ENCODE assay signal across 9 mouse cellular contexts in the genomic region with DNA sequence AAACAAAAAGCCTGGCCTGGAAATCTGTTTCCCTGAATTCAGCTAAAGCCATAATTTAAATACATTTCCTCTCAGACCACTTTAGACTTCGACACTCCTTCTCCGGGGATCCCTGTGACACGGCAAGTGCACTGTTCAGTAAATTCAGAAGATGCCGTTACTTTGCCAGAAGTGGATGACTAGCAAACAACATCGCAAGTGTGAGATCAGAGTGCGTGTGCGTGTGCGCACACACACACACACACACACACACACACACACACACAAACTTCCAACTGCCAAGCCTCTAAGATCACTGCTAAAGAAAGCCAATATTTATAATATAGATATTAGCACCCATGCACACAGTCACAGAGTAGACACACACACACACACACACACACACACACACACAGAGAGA. TPM values are rescaled to one million over a fixed set of nuclear protein-coding genes. Genes with fewer than 3 reads are reported as not detected.
A peak's percentile ranks its signal among the peaks of the same experiment; 100 is the strongest.
DNase-seq lines count a peak whose midpoint lies in the region; ATAC-seq and TF ChIP-seq lines count a peak whose summit lies in the region.
"Had no signal": no experiment of that assay in that cellular context is flagged by ENCODE, and none has a peak within 500 bp of the region (broad histone marks: within the 10 kb centered on the region; RNA-seq: fewer than 3 reads in every experiment).

No protein-coding gene starts in this region.

- no peaks in the 10 kb centered on the region for H3K27me3 ChIP-seq in kidney, adult 2 months (replicated peaks; ENCODE audit: control insufficient read depth, insufficient read depth, low read length)
- no peaks in the 10 kb centered on the region for H3K27me3 ChIP-seq in CH12.LX (replicated peaks)
- H3K27me3 ChIP-seq in embryonic facial prominence, embryonic 13.5 days = no peaks in the 10 kb centered on the region

- H3K36me3 ChIP-seq in kidney, adult 2 months (ENCODE audit: control insufficient read depth, insufficient read depth, low read length) = no peaks in the 10 kb centered on the region
- H3K36me3 ChIP-seq in CH12.LX (replicated peaks in 1 of 2; ENCODE audit: control insufficient read depth in 1 of 2, insufficient read depth in 1 of 2, low read length in 1 of 2) = no peaks in the 10 kb centered on the region
- H3K36me3 ChIP-seq in embryonic facial prominence, embryonic 13.5 days = no peaks in the 10 kb centered on the region

- H3K9ac ChIP-seq in CH12.LX (ENCODE audit: insufficient read depth, low read depth) = peak overlapping the region; percentile 27
- peak overlapping the region; percentile 52; the same call in 1 of the 2 replicates for H3K9ac ChIP-seq in embryonic facial prominence, embryonic 13.5 days

- dilution Hi-C loops in CH12.LX (cut with MboI; ENCODE audit: extremely low pct_ligation_motif_present, extremely low pct_unique_long_range_greater_than_20kb, low sequenced_read_pairs) = no loop called here

- no peaks in the 10 kb centered on the region; the same call in 1 of the 2 replicates for H3K4me1 ChIP-seq in kidney, adult 2 months (ENCODE audit: control insufficient read depth, insufficient read depth, low read length)
- H3K4me1 ChIP-seq in CH12.LX (ENCODE audit: control insufficient read depth in 1 of 2, insufficient read depth in 2 of 2) = peaks cover 2 to 3% of the 10 kb centered on the region in 2 experiments; a peak in 2 of 4 replicates
- H3K4me1 ChIP-seq in embryonic facial prominence, embryonic 13.5 days = peaks cover 41% of the 10 kb centered on the region

- 39% methylated on average over 8 of the region's 8 CpGs for WGBS in kidney, adult 2 months
- 60% methylated on average over 8 of the region's 8 CpGs for WGBS in embryonic facial prominence, embryonic 13.5 days

- H3K4me3 ChIP-seq in kidney, adult 2 months (ENCODE audit: insufficient read depth, low read depth, low read length) = peak overlapping the region; percentile 18; the same call in 1 of the 2 replicates
- peak overlapping the region in 1 of 3 experiments; percentile 12 for H3K4me3 ChIP-seq in CH12.LX (replicated peaks in 1 of 3; ENCODE audit: low read depth in 2 of 3, low read length in 2 of 3, poor library complexity in 1 of 3)
- peak overlapping the region; percentile 32 for H3K4me3 ChIP-seq in embryonic facial prominence, embryonic 13.5 days

- H3K79me2 ChIP-seq in CH12.LX (replicated peaks; ENCODE audit: control insufficient read depth, extremely low read depth, insufficient read depth, poor library complexity, severe bottlenecking) = no peaks in the 10 kb centered on the region

- no peak overlapping the region for H3K27ac ChIP-seq in kidney, adult 2 months (ENCODE audit: insufficient read depth, low read depth, low read length)
- H3K27ac ChIP-seq in CH12.LX (ENCODE audit: insufficient read depth, low read depth) = no peak overlapping the region
- H3K27ac ChIP-seq in embryonic facial prominence, embryonic 13.5 days = peak overlapping the region; percentile 94

- in situ Hi-C loops in CH12.LX (cut with MboI; ENCODE audit: low pct_ligation_motif_present, low pct_unique_long_range_greater_than_20kb, low sequenced_read_pairs) = no loop called here

- H3K4me2 ChIP-seq in CH12.LX (ENCODE audit: insufficient read depth, low read depth, poor library complexity, severe bottlenecking) = peak overlapping the region; percentile 99
- peak overlapping the region; percentile 60 for H3K4me2 ChIP-seq in embryonic facial prominence, embryonic 13.5 days

- TF ChIP-seq CTCF in kidney, adult 2 months (conservative IDR thresholded peaks at IDR 0.05; ENCODE audit: insufficient read depth, insufficient read length, low read depth, low read length) = no peak
- TF ChIP-seq CTCF in CH12.LX (conservative IDR thresholded peaks at IDR 0.05 in 1 of 2, IDR thresholded peaks at IDR 0.05 in 1 of 2; ENCODE audit: low read depth in 2 of 2, low read length in 2 of 2) = no peak

- DNase-seq in kidney, adult 2 months = no peak
- no peak for DNase-seq in kidney, adult 9 months
- no peak for DNase-seq in CH12.LX (ENCODE audit: extremely low read depth)
- DNase-seq in B cell, adult 2 months = no peak
- no peak for DNase-seq in c-Kit-positive CD71-positive TER-119-positive erythroid progenitor cells, embryonic 14.5 days (ENCODE audit: low spot score)
- DNase-seq in layer of hippocampus, adult 9-11 months = no peak

- ATAC-seq in embryonic facial prominence, embryonic 13.5 days (ENCODE audit: insufficient number of reproducible peaks, insufficient read depth, low FRiP score, low TSS enrichment, low read depth) = no peak
- ATAC-seq in megakaryocyte progenitor cell, adult 5-6 weeks (replicated peaks; ENCODE audit: poor library complexity) = peak; percentile 16

- no peak for TF ChIP-seq EP300 in CH12.LX (IDR thresholded peaks at IDR 0.05; ENCODE audit: low read length)

- no peak for TF ChIP-seq POLR2A in kidney, adult 2 months (IDR thresholded peaks at IDR 0.05; ENCODE audit: low read depth, low read length)
- TF ChIP-seq POLR2A in CH12.LX (IDR thresholded peaks at IDR 0.05; ENCODE audit: low read depth, low read length) = no peak

- no peak for TF ChIP-seq RAD21 in CH12.LX (IDR thresholded peaks at IDR 0.05; ENCODE audit: low read depth, low read length)

- H3K9me3 ChIP-seq in CH12.LX (replicated peaks; ENCODE audit: low read length) = no peaks in the 10 kb centered on the region
- H3K9me3 ChIP-seq in embryonic facial prominence, embryonic 13.5 days = no peaks in the 10 kb centered on the region
- H3K9me3 ChIP-seq: megakaryocyte, embryonic 14.5 days had no signal

TF ChIP-seq in CH12.LX, 34 proteins besides CTCF, POLR2A, EP300 and RAD21:
- TF ChIP-seq MXI1 (IDR thresholded peaks at IDR 0.05; ENCODE audit: low read depth, low read length) = 0 out of 2 replicates have a peak, but pooled peaks have one; percentile 10
- TF ChIP-seq BHLHE40 (IDR thresholded peaks at IDR 0.05; ENCODE audit: low read depth, low read length) = no peak

RNA-seq across cellular contexts. Expression of a gene that starts 3.7 kb away (rescaled TPM):
- 0.11 and 0.27 TPM in 2 replicates for polyA plus RNA-seq in kidney, adult 2 months (2012; rRNA removed)
- total RNA-seq in CH12.LX (2012; rRNA removed) = not detected in 2 replicates
- total RNA-seq in CH12.LX (2014; rRNA removed) = not detected in 2 replicates
- polyA plus RNA-seq in CH12.LX (2012; ENCODE audit: insufficient read length, low read depth) = not detected in 2 replicates
- polyA plus RNA-seq in embryonic facial prominence, embryonic 13.5 days (2015; fragmentation: Nextera tagmentation; extraction: Ambion mirVana) = 1.4 and 1.8 TPM in 2 replicates
- 1.1 and 1.2 TPM in 2 replicates for total RNA-seq in megakaryocyte progenitor cell, adult 5-6 weeks (2015)
- total RNA-seq in megakaryocyte progenitor cell, adult 5-6 weeks (2017) = 0.96 and 1.5 TPM in 2 replicates

RNA-seq across cellular contexts. Expression of a gene that starts 30.6 kb away (rescaled TPM):
- polyA plus RNA-seq in kidney, adult 2 months (2012; rRNA removed) = not detected in 2 replicates
- total RNA-seq in CH12.LX (2012; rRNA removed) = not detected in 2 replicates
- not detected in 2 replicates for total RNA-seq in CH12.LX (2014; rRNA removed)
- not detected in 2 replicates for polyA plus RNA-seq in CH12.LX (2012; ENCODE audit: insufficient read length, low read depth)
- polyA plus RNA-seq in embryonic facial prominence, embryonic 13.5 days (2015; fragmentation: Nextera tagmentation; extraction: Ambion mirVana) = 0.13 and 0.33 TPM in 2 replicates
- not detected in 2 replicates for total RNA-seq in megakaryocyte progenitor cell, adult 5-6 weeks (2015)
- 0.34 TPM in 1 of 2 replicates, not detected in the other for total RNA-seq in megakaryocyte progenitor cell, adult 5-6 weeks (2017)
